Mouse (Mus musculus) liver, adult 2 months (tissue): ENCODE data around the gene Syt16.

ENCODE experiments used
- CTCF ChIP-seq: fragments of 200-500 bp; IDR thresholded peaks from 2 replicates; pipeline ENCODE4 v1.5.1; 2011; ENCODE audit warnings: low read depth, low read length, control low read depth
- POLR2A ChIP-seq: fragments of 200-500 bp; IDR thresholded peaks from 2 replicates; pipeline ENCODE4 v1.6.1; 2011; ENCODE audit warnings: low read length, control low read depth; ENCODE audit not compliant: insufficient read depth; ENCODE audit errors: extremely low read depth

DNA sequence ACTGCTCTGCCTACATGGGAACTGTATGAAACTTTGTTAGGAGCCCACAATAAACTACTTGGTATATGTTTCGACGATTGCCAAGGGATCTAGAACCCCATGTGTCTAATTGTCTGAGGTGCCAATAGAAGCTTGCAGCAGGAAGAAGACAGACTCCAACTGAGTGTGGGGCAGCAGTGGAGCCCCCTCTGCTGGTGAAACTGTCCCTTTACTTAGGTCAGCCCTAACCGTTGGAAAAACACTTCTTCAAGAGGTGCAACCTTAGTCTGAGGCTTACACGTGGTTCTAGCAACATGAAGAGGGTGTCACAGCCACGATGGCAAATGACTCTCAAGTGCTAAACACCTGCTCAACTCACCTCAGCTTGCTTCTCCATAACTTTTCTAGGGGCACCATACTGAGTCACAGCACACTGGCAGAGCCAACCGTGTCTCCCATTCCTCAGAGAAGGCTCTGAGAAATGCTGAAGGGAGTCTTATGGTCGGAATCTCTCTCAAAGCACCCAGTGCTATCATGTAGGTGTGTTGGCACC, 17.3 kb downstream of the Syt16 start:
- TF ChIP-seq POLR2A (no peak), CTCF (no peak; the same call in 1 of the 2 replicates)
